Mouse (Mus musculus) small intestine, adult 2 months (tissue): ENCODE data around the gene Ankrd13b. TPM values are rescaled to one million over a fixed set of nuclear protein-coding genes. Genes with fewer than 3 reads are reported as not detected.
A peak's percentile ranks its signal among the peaks of the same experiment; 100 is the strongest.

Experiments used
- H3K27ac ChIP-seq: fragments of 200-500 bp; 2 replicates; pipeline ENCODE4 v1.5.1; 2012; ENCODE audit warnings: low read depth, low read length, control low read depth, inconsistent platforms; ENCODE audit not compliant: insufficient read depth
- H3K27me3 ChIP-seq: fragments of 200-500 bp; 2 replicates; pipeline ENCODE4 v1.6.1; 2012; ENCODE audit warnings: mild to moderate bottlenecking, moderate library complexity, low read length, inconsistent platforms; ENCODE audit not compliant: control insufficient read depth, insufficient read depth
- H3K36me3 ChIP-seq: fragments of 200-500 bp; 2 replicates; pipeline ENCODE4 v1.6.1; 2012; ENCODE audit warnings: mild to moderate bottlenecking, low read length, control low read depth, inconsistent platforms; ENCODE audit not compliant: control insufficient read depth, insufficient read depth
- H3K4me1 ChIP-seq: fragments of 200-500 bp; 2 replicates; pipeline ENCODE4 v1.6.1; 2012; ENCODE audit warnings: low read length, inconsistent platforms, mixed read lengths; ENCODE audit not compliant: control insufficient read depth, insufficient read depth, insufficient read length
- H3K4me3 ChIP-seq: fragments of 200-500 bp; 2 replicates; pipeline ENCODE4 v1.5.1; 2012; ENCODE audit warnings: low read depth, mild to moderate bottlenecking, control low read depth, inconsistent platforms, low read length, moderate library complexity
- CTCF ChIP-seq: fragments of 200-500 bp; IDR thresholded peaks from 2 replicates; pipeline ENCODE4 v1.5.1; 2012; ENCODE audit warnings: low read depth, mild to moderate bottlenecking, control low read depth, inconsistent platforms, low read length, moderate library complexity, mixed read lengths; ENCODE audit not compliant: insufficient replicate concordance, insufficient read length; ENCODE audit errors: extremely low read depth
- POLR2A ChIP-seq: fragments of 200-500 bp; IDR thresholded peaks from 2 replicates; pipeline ENCODE4 v1.6.1; 2012; ENCODE audit warnings: low read depth, mild to moderate bottlenecking, control low read depth, inconsistent platforms, low read length, moderate library complexity
- WGBS: fragments of 180-500 bp; shearing (Covaris S2); methylation state at CpG from one replicate; pipeline ENCODE4 v1.1.7; 2018; 5-methylcytosine and 5-hydroxymethylcytosine counted together
- polyA plus RNA-seq: library from polyadenylated mRNA; depleted of rRNA; stranded (reverse); fragments of >200 nt; gene quantifications from 2 replicates; pipeline ENCODE4 v1.2.3, GENCODE M21; 2012

The Ankrd13b gene
- polyA plus RNA-seq, 1 experiment: 12.0 TPM

DNA sequence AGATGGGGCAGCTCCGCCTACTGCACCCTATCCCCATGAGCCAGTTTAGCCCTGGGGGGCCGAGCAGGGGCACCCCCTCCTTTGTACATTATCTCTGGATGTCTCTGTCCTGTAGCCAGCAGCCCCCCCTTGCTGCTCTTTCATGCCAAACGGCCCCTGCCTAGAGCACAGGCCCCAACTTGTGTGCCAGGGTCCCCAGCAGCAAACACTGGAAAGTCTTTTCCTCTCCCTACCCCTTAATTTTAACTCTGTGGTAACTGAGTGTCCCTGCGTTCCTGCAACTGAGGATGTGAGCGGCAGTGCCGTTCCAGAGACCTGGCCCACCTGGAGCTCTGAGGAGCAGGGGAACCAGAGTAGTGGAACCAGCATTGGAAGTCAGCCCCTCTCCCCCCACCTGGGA, 17.5 kb upstream of the Ankrd13b start:
- WGBS: 83% methylated on average over 6 of the region's 6 CpGs
- Histone ChIP-seq H3K4me3 (no peak overlapping the region), H3K4me1 (peaks cover 34% of the 10 kb centered on the region), H3K27ac (peak overlapping the region; percentile 94), H3K27me3 (no peaks in the 10 kb centered on the region), H3K36me3 (peaks cover 43% of the 10 kb centered on the region)
- no peak for TF ChIP-seq POLR2A
- TF ChIP-seq CTCF: no peak

DNA sequence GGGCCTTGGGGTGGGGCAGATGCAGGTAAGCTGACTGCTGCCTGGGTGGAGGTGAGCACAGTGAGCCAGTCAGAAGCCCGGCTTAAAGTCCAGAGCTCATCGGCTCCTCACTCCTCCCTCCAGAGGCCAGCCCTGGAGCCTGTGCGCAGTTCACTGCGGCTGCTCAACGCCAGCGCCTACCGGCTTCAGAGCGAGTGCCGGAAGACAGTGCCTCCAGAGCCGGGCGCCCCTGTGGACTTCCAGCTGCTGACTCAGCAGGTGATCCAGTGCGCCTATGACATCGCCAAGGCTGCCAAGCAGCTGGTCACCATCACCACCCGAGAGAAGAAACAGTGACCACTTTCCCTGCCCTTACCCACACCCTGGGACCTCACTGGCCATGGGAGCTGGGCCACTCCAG, 16.8 kb upstream of the Ankrd13b start:
- peak overlapping the region; percentile 99 for H3K27ac ChIP-seq
- H3K4me1 ChIP-seq: peaks cover 34% of the 10 kb centered on the region
- WGBS: 27% methylated on average over 14 of the region's 14 CpGs
- H3K4me3 ChIP-seq: peak overlapping the region; percentile 5; the same call in 1 of the 2 replicates
- no peak for TF ChIP-seq POLR2A
- TF ChIP-seq CTCF: no peak
- H3K27me3 ChIP-seq: no peaks in the 10 kb centered on the region
- peaks cover 44% of the 10 kb centered on the region for H3K36me3 ChIP-seq

DNA sequence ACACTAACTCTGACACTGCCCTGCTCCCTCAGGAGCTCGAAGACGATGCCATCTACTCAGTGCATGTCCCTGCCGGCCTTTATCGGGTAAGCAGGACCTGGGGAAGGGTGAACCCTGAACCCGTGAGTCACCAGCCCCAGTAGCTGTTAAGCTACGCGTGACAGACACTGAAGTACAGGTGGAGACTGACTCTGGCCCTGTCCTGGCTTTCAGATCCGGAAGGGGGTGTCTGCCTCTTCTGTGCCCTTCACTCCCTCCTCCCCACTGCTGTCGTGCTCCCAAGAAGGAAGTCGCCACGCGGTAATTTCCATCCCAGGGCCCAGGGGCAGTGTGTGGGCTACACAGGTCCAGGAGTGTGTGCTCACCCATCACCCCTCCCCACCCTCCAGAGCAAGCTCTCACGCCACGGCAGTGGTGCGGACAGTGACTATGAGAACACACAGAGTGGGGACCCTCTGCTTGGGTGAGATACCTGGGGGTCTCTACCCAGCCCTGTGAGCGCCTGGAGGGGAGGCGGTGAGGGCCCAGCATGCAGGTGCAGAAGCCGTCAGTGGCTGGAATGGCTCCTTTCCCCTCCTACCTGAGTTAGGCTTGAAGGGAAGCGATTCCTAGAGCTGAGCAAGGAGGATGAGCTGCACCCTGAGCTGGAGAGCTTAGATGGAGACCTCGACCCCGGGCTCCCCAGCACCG, 16.0 kb upstream of the Ankrd13b start:
- TF ChIP-seq CTCF: no peak
- no peak; the same call in 1 of the 2 replicates for TF ChIP-seq POLR2A
- peaks cover 46% of the 10 kb centered on the region for H3K36me3 ChIP-seq
- H3K27me3 ChIP-seq: no peaks in the 10 kb centered on the region
- H3K4me3 ChIP-seq: peak overlapping the region; percentile 48
- peaks cover 36% of the 10 kb centered on the region for H3K4me1 ChIP-seq
- peak overlapping the region; percentile 99 for H3K27ac ChIP-seq
- WGBS: 52% methylated on average over 22 of the region's 22 CpGs

DNA sequence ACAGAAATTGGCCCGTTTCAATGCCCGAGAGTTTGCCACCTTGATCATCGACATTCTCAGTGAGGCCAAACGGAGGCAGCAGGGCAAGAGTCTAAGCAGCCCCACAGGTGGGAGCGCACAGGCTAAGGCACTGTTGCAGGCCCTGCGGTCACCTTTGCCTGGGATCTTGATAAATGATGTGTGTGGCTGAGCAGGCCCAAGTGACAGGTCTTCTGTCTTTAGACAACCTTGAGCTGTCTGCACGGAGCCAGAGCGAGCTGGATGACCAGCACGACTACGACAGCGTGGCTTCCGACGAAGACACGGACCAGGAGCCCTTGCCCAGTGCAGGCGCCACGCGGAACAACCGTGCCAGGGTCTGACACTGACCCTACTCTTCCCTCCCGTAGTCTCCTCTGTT, 14.9 kb upstream of the Ankrd13b start:
- Histone ChIP-seq H3K36me3 (peaks cover 56% of the 10 kb centered on the region), H3K4me1 (peaks cover 39% of the 10 kb centered on the region), H3K27ac (peak overlapping the region; percentile 91), H3K4me3 (no peak overlapping the region), H3K27me3 (no peaks in the 10 kb centered on the region)
- WGBS: 94% methylated on average over 19 of the region's 19 CpGs
- TF ChIP-seq CTCF (no peak), POLR2A (no peak)

DNA sequence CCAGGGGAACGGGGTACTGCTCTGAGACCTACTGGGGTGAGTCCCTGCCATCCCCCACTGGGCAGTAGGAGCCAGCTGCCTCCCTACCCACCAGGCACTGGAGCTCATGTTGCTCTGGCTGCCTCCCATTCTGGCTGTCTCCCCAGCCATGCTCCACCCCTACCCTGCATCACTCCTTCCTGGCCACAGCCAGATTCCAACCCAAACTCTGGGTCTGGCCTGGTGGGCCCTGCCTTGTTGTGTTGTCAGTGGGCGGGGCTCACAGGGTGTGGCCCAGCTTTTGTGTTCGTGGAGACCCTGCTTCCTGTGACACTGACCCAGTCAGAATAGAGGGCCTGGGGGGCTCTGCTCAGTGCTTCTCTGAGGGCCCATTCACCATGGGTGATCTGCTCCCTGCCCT, 14.0 kb upstream of the Ankrd13b start:
- TF ChIP-seq CTCF: no peak
- TF ChIP-seq POLR2A: no peak
- Histone ChIP-seq H3K36me3 (peaks cover 57% of the 10 kb centered on the region), H3K27me3 (no peaks in the 10 kb centered on the region), H3K27ac (no peak overlapping the region), H3K4me3 (no peak overlapping the region), H3K4me1 (peaks cover 42% of the 10 kb centered on the region)
- 82% methylated on average over 3 of the region's 3 CpGs for WGBS

DNA sequence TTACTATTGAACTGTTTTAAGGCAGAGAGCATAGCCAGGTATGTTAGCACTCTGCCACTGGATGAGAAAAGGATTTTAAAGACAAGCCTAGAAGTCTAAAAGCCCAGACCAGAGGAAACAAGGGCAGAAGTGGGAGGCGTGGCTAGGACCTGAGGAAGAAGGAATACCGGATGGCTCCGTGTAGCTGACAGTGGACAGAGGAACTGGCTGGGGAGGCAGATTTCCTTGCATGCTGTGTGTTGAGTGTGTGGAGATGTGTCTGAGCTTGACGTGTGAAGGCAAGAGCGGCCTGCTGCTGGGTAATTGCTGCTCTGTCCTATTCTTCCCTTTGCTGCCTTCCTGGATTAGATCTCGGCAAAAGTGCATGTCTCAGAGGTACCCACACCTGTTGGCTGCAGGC, 13.0 kb upstream of the Ankrd13b start:
- Histone ChIP-seq H3K4me3 (no peak overlapping the region), H3K27me3 (no peaks in the 10 kb centered on the region), H3K4me1 (peaks cover 47% of the 10 kb centered on the region), H3K36me3 (peaks cover 56% of the 10 kb centered on the region), H3K27ac (no peak overlapping the region)
- TF ChIP-seq POLR2A: no peak
- TF ChIP-seq CTCF: no peak
- WGBS: 88% methylated on average over 6 of the region's 6 CpGs

DNA sequence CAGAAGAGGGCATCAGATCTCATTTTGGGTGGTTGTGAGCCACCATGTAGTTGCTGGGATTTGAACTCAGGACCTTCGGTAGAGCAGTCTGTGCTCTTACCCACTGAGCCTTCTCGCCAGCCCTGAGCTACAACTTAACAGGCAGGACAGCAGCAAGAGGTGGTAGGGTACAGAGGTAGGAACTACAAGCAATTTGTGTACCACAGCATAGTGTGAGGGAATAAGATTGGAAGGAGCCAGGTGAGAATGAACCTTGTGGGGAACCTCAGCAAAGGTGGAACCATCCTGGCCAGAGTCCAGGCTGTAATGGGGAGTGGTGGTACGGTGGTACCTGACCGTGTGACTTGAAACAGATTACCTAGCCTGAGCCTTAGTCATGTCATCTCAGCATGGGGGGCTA, 12.5 kb upstream of the Ankrd13b start:
- Histone ChIP-seq H3K27me3 (no peaks in the 10 kb centered on the region), H3K4me1 (peaks cover 47% of the 10 kb centered on the region), H3K36me3 (peaks cover 52% of the 10 kb centered on the region), H3K27ac (no peak overlapping the region), H3K4me3 (no peak overlapping the region)
- 91% methylated on average over 4 of the region's 4 CpGs for WGBS
- TF ChIP-seq CTCF (no peak), POLR2A (no peak)
